Mouse (Mus musculus): Measurements from ENCODE around the gene Rbak. TPM values are rescaled to one million over a fixed set of nuclear protein-coding genes. Genes with fewer than 3 reads are reported as not detected.
"Not testable (repeated sequence)": the region's sequence is repeated elsewhere in the genome, so short reads cannot be mapped to it uniquely, and the experiment has no call there.

The Rbak gene
- polyA plus RNA-seq, 1 experiment from 2014 or later = 6.8 TPM

- not testable (repeated sequence) for H3K27me3 ChIP-seq; H3K27ac ChIP-seq; H3K4me3 ChIP-seq; H3K9me3 ChIP-seq (replicated peaks); H3K36me3 ChIP-seq; H3K4me1 ChIP-seq (replicated peaks); H3K9ac ChIP-seq; ATAC-seq (replicated peaks; ENCODE audit: insufficient number of reproducible peaks, insufficient read depth, low FRiP score, low read depth); H3K4me2 ChIP-seq
- 85% methylated on average over 4 of the region's 6 CpGs for WGBS
Measured at GRCm38 (mm10) chr5:143134216-143135010, 46.2 kb downstream of the Rbak start.

DNA sequence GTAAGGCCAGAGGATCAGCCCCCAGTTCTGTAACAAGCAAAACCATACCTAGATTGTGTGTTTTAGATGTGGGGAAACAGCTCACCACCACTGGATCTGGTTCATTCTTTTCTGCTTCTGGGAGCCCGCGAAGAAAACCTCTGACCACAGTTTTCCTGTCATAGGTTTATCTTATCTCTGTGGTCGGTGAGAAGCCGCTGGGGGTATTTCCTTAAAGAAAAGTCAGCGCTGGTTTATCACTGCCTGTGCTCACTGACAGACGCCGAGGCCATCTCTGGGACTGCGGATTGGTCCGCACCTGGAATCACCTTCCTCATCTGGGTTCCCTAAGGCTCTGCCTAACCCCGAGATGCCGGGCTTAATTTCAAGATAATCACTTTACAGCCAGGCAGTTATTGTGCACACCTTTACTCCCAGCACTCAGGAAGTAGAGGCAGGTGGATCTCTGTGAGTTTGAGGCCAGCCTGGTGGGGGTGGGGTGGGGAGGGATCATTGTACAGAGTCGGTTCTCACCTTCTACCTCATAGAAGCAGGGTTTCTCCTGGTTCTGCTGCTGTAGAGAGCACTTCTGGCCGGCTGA lies 47.5 kb downstream of the Rbak start:
- 35% methylated on average over 13 of the region's 13 CpGs for WGBS
- Histone ChIP-seq H3K36me3 (no peaks in the 10 kb centered on the region), H3K9ac (no peak overlapping the region), H3K9me3 (replicated peaks) (no peaks in the 10 kb centered on the region), H3K4me2 (no peak overlapping the region), H3K4me3 (no peak overlapping the region), H3K27me3 (no peaks in the 10 kb centered on the region), H3K27ac (no peak overlapping the region), H3K4me1 (replicated peaks) (no peaks in the 10 kb centered on the region)
- ATAC-seq (replicated peaks; ENCODE audit: insufficient number of reproducible peaks, insufficient read depth, low FRiP score, low read depth) = no peak

DNA sequence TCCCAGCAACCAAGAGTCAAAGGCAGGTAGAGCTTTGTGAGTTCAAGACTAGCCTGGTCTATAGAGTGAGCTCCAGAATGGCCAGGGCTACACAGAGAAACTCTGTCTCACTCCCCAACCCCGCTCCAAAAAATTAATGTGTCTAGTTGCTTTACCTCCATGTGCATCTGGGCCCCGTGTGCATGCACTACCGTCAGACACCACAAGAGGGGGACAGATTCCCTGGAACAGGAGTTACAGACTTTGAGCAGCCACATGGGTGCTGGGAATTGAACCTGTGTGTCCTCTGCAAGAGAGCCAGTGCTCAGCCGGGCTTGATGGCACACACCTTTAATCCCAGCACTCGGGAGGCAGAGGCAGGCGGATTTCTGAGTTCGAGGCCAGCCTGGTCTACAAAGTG lies 50.2 kb downstream of the Rbak start:
- Histone ChIP-seq H3K9ac (no peak overlapping the region), H3K4me1 (replicated peaks) (peaks cover 4% of the 10 kb centered on the region; the same call in 1 of the 2 replicates), H3K4me3 (no peak overlapping the region), H3K27me3 (no peaks in the 10 kb centered on the region), H3K36me3 (no peaks in the 10 kb centered on the region), H3K4me2 (no peak overlapping the region), H3K9me3 (replicated peaks) (no peaks in the 10 kb centered on the region), H3K27ac (no peak overlapping the region)
- ATAC-seq (replicated peaks; ENCODE audit: insufficient number of reproducible peaks, insufficient read depth, low FRiP score, low read depth) = no peak
- WGBS = 90% methylated on average over 7 of the region's 7 CpGs

DNA sequence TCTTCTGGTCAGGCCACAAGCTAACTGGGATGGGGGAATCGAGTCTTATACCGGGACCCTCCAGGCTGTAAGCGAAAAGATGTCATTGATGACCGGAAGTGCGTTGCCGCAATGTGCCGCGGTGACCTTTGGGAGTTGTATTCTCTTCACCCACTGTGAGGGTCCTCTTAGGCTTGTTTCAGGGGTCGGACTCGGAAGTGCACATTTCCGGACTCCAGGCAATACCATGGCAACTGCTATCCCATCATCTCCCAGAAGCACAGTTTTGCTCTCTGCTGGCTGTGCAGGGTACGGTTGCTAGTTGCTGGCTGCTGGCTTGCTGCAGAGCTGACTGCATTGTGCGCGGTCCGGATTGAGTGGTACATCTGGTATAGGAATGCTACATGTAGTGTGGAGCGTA lies 51.5 kb downstream of the Rbak start:
- Histone ChIP-seq H3K9ac (no peak overlapping the region), H3K4me2 (no peak overlapping the region), H3K27me3 (no peaks in the 10 kb centered on the region), H3K36me3 (no peaks in the 10 kb centered on the region), H3K4me3 (no peak overlapping the region), H3K4me1 (replicated peaks) (peaks cover 4% of the 10 kb centered on the region; the same call in 1 of the 2 replicates), H3K9me3 (replicated peaks) (no peaks in the 10 kb centered on the region), H3K27ac (no peak overlapping the region)
- WGBS = 93% methylated on average over 16 of the region's 16 CpGs
- no peak for ATAC-seq (replicated peaks; ENCODE audit: insufficient number of reproducible peaks, insufficient read depth, low FRiP score, low read depth)

DNA sequence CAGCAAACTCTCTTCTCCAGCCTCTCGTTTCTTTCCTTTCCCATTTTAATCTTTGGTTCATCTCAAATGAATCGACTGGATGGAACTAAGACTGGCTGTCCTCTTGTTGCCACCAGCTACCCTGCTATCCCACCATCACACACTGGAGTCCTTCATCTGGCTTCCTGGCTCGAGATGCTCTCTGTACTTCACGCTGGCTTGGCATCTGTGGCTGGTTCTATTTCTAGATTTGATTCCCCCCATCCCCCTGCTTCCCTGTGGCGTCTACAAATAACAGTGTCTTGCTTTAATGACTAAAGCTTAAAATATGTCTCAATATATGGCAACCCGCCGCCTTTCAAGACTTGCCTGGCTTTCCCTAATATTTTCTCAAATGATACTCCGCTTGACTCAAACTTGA lies 52.7 kb downstream of the Rbak start:
- H3K4me1 ChIP-seq (replicated peaks) = peaks cover 4% of the 10 kb centered on the region; the same call in 1 of the 2 replicates
- H3K9me3 ChIP-seq (replicated peaks) = no peaks in the 10 kb centered on the region
- H3K4me2 ChIP-seq = no peak overlapping the region
- no peak for ATAC-seq (replicated peaks; ENCODE audit: insufficient number of reproducible peaks, insufficient read depth, low FRiP score, low read depth)
- no peak overlapping the region for H3K27ac ChIP-seq
- 59% methylated on average over 8 of the region's 8 CpGs for WGBS
- no peaks in the 10 kb centered on the region for H3K27me3 ChIP-seq
- H3K4me3 ChIP-seq = no peak overlapping the region
- H3K9ac ChIP-seq = no peak overlapping the region
- no peaks in the 10 kb centered on the region for H3K36me3 ChIP-seq

DNA sequence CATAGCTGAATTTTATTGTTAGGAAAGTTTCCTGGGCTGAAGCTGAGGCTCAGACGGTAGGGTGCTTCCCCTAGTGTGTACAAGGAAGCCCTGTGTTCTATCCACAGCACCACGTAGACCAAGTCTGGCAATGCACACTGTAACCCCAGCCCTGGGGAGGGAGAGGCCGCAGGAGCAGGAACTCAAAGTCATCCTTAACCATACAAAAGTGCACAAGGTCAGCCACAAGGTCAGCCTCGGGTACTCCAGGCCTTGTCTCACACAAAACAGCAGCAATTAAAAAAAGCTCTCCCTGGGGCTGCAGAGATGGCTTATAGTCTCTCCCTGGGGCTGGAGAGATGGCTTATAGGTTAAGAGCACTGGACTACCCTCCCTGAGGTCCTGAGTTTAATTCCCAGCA lies 53.7 kb downstream of the Rbak start:
- Histone ChIP-seq H3K36me3 (no peaks in the 10 kb centered on the region), H3K27ac (no peak overlapping the region), H3K4me3 (no peak overlapping the region), H3K4me1 (replicated peaks) (peaks cover 4% of the 10 kb centered on the region; the same call in 1 of the 2 replicates), H3K9me3 (replicated peaks) (no peaks in the 10 kb centered on the region), H3K4me2 (no peak overlapping the region), H3K27me3 (no peaks in the 10 kb centered on the region), H3K9ac (no peak overlapping the region)
- WGBS = 60% methylated on average over 4 of the region's 4 CpGs
- ATAC-seq (replicated peaks; ENCODE audit: insufficient number of reproducible peaks, insufficient read depth, low FRiP score, low read depth) = no peak

DNA sequence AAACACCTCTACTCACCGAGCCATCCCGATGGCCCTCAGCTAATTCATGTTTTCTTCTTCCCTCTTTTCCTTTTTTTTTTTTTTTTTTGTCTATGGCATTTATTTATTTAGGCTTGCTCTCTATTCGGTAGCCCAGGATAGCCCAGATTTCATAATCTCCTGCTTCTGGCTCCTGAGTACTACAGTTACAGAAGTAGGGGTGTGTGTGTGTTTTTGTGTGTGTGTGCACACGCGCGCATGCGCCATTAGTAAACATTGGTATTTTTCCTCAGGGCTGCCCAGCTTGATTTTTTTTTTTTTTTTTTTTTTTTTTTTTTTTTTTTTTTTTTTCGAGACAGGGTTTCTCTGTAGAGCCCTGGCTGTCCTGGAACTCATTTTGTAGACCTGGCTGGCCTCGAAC lies 54.5 kb downstream of the Rbak start:
- H3K27me3 ChIP-seq = no peaks in the 10 kb centered on the region

GRCm38 (mm10) chr5:143125601-143126000 lies 55.0 kb downstream of the Rbak start:
- Histone ChIP-seq H3K27ac (no peak overlapping the region), H3K4me3 (no peak overlapping the region), H3K4me1 (replicated peaks) (peaks cover 4% of the 10 kb centered on the region; the same call in 1 of the 2 replicates), H3K4me2 (no peak overlapping the region), H3K36me3 (no peaks in the 10 kb centered on the region), H3K9me3 (replicated peaks) (no peaks in the 10 kb centered on the region), H3K9ac (no peak overlapping the region), H3K27me3 (no peaks in the 10 kb centered on the region)
- ATAC-seq (replicated peaks; ENCODE audit: insufficient number of reproducible peaks, insufficient read depth, low FRiP score, low read depth) = no peak
- WGBS = 66% methylated on average over 7 of the region's 7 CpGs

More for the DNA sequence above, 54.5 kb downstream of the Rbak start:
- H3K4me1 ChIP-seq (replicated peaks) = peaks cover 4% of the 10 kb centered on the region; the same call in 1 of the 2 replicates
- no peak overlapping the region for H3K9ac ChIP-seq
- no peak overlapping the region for H3K27ac ChIP-seq
- H3K9me3 ChIP-seq (replicated peaks) = no peaks in the 10 kb centered on the region
- WGBS = 91% methylated on average over 9 of the region's 9 CpGs
- no peak for ATAC-seq (replicated peaks; ENCODE audit: insufficient number of reproducible peaks, insufficient read depth, low FRiP score, low read depth)
- no peak overlapping the region for H3K4me3 ChIP-seq
- H3K4me2 ChIP-seq = no peak overlapping the region
- no peaks in the 10 kb centered on the region for H3K36me3 ChIP-seq

DNA sequence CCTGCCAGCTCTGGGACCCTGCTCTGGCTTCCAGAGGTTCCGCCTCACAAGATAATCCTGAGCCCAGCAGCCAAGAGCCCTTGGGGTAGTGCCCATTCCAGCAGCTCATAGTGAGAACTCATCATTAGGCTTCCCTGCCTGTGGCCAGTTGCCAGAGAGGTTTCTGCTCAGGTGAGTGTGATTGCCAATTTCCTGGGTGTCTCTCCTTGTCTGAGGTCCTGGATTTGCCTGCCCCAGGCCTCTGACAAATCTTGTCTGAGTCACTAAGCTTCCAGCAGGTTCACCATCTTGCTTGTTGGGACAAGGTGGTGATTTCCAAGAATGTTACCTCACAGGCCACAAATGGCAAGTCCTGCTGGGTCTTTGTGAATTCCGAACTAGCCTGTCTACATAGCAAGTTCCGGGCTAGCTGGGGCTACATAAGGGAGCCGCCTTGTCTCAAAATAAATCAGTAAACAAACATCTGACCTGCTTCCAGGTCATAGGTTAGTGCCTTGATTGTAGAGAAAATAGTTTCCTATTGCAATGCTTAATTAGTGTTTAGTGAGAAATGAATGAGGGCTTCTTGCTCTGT lies 55.7 kb downstream of the Rbak start:
- Histone ChIP-seq H3K27ac (no peak overlapping the region), H3K4me2 (no peak overlapping the region), H3K9me3 (replicated peaks) (no peaks in the 10 kb centered on the region), H3K27me3 (no peaks in the 10 kb centered on the region), H3K36me3 (no peaks in the 10 kb centered on the region), H3K9ac (no peak overlapping the region), H3K4me3 (no peak overlapping the region), H3K4me1 (replicated peaks) (peaks cover 4% of the 10 kb centered on the region; the same call in 1 of the 2 replicates)
- WGBS = 71% methylated on average over 4 of the region's 4 CpGs
- no peak for ATAC-seq (replicated peaks; ENCODE audit: insufficient number of reproducible peaks, insufficient read depth, low FRiP score, low read depth)

DNA sequence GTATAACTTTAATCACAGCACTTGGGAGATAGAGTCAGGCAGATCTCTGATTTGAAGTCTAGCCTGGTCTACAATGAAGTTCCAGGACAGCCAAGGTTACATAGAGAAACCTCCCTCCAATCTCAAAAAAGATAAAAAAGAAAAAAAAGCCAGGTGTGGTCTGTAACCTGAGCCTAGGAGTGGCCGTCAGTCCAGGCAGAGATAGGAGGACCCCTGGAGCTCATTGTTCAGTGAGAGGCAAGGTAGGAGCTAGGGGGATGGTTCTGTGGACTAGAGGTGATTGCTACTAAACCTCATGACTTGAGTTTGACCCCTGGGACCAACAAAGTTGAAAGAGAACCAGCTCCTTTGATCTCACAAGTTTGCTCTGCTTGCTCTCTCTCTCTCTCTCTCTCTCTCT lies 57.9 kb downstream of the Rbak start:
- no peak overlapping the region for H3K9ac ChIP-seq
- 47% methylated on average over 1 of the region's 1 CpGs for WGBS
- no peak overlapping the region for H3K4me3 ChIP-seq
- ATAC-seq (replicated peaks; ENCODE audit: insufficient number of reproducible peaks, insufficient read depth, low FRiP score, low read depth) = no peak
- no peaks in the 10 kb centered on the region for H3K9me3 ChIP-seq (replicated peaks)
- H3K4me1 ChIP-seq (replicated peaks) = peaks cover 2% of the 10 kb centered on the region; the same call in 1 of the 2 replicates
- H3K4me2 ChIP-seq = no peak overlapping the region
- no peaks in the 10 kb centered on the region for H3K36me3 ChIP-seq
- no peak overlapping the region for H3K27ac ChIP-seq
- no peaks in the 10 kb centered on the region for H3K27me3 ChIP-seq
